Mouse (Mus musculus) hindbrain, embryonic 11.5 days (tissue): ENCODE measurements around the gene Zdhhc6. TPM values are rescaled to one million over a fixed set of nuclear protein-coding genes. Genes with fewer than 3 reads are reported as not detected.

Source experiments
- ATAC-seq: fragments of 200-750 bp; cut with Nextera tagmentation; 2 replicates; pipeline ENCODE4 v1.8.0; 2017; ENCODE audit warnings: mild to moderate bottlenecking, moderate TSS enrichment, moderate library complexity; ENCODE audit not compliant: low FRiP score
- DNase-seq: peaks from one replicate; pipeline ENCODE4 v3.0.0-alpha.2; 2015; ENCODE audit warnings: low spot score
- H3K27ac ChIP-seq: fragments of 300-500 bp; sonication (generic); 2 replicates; pipeline ENCODE4 v1.5.1; 2014; ENCODE audit warnings: mild to moderate bottlenecking, low read depth, low read length
- H3K27me3 ChIP-seq: fragments of 300-500 bp; sonication (generic); 2 replicates; pipeline ENCODE4 v1.6.1; 2014; ENCODE audit warnings: mild to moderate bottlenecking, low read length, moderate library complexity, mixed read lengths; ENCODE audit not compliant: control insufficient read depth, insufficient read depth
- H3K36me3 ChIP-seq: fragments of 300-500 bp; sonication (generic); 2 replicates; pipeline ENCODE4 v1.6.1; 2014; ENCODE audit warnings: mild to moderate bottlenecking, low read length, moderate library complexity, mixed read lengths; ENCODE audit not compliant: control insufficient read depth, insufficient read depth
- H3K4me1 ChIP-seq: fragments of 300-500 bp; sonication (generic); replicated peaks from 2 replicates; pipeline ENCODE4 v1.6.1; 2014; ENCODE audit warnings: low read length, mixed read lengths; ENCODE audit not compliant: control insufficient read depth, insufficient read depth
- H3K4me2 ChIP-seq: fragments of 300-500 bp; sonication (generic); replicated peaks from 2 replicates; pipeline ENCODE4 v1.6.1; 2014; ENCODE audit warnings: mild to moderate bottlenecking, low read depth, low read length
- H3K4me3 ChIP-seq: fragments of 300-500 bp; sonication (generic); 2 replicates; pipeline ENCODE4 v1.5.1; 2014; ENCODE audit warnings: low read depth, low read length
- H3K9ac ChIP-seq: fragments of 300-500 bp; sonication (generic); 2 replicates; pipeline ENCODE4 v1.6.1; 2014; ENCODE audit warnings: low read depth, low read length
- H3K9me3 ChIP-seq: fragments of 300-500 bp; sonication (generic); 2 replicates; pipeline ENCODE4 v1.6.1; 2016; ENCODE audit warnings: low read length; ENCODE audit not compliant: control insufficient read depth
- WGBS: fragments of 180-500 bp; shearing (Covaris S2); extraction: QIAGEN DNeasy Blood & Tissue Kit; methylation state at CpG from one replicate; pipeline ENCODE4 v1.1.7; 2014; 5-methylcytosine and 5-hydroxymethylcytosine counted together
- polyA plus RNA-seq: library from polyadenylated mRNA; unstranded; fragments of >200 nt; fragmentation: Nextera tagmentation; extraction: Ambion mirVana; gene quantifications from 2 replicates; pipeline ENCODE4 v1.2.1, GENCODE M21; 2014

Zdhhc6 gene
- polyA plus RNA-seq, 1 experiment from 2014 or later = 106 TPM

- Histone ChIP-seq H3K27me3 (no peaks in the 10 kb centered on the region), H3K9me3 (no peaks in the 10 kb centered on the region), H3K4me2 (no peak overlapping the region), H3K4me1 (no peaks in the 10 kb centered on the region), H3K27ac (no peak overlapping the region), H3K4me3 (no peak overlapping the region), H3K9ac (no peak overlapping the region), H3K36me3 (no peaks in the 10 kb centered on the region)
- 90% methylated on average over 3 of the region's 3 CpGs for WGBS
- DNase-seq = no peak
- no peak for ATAC-seq
These were observed 39.1 kb downstream of the Zdhhc6 start for GRCm38 (mm10) chr19:55276770-55277169.

- Histone ChIP-seq H3K27me3 (no peaks in the 10 kb centered on the region), H3K9me3 (no peaks in the 10 kb centered on the region), H3K4me1 (no peaks in the 10 kb centered on the region), H3K27ac (no peak overlapping the region), H3K36me3 (no peaks in the 10 kb centered on the region), H3K4me2 (no peak overlapping the region), H3K9ac (no peak overlapping the region), H3K4me3 (no peak overlapping the region)
- ATAC-seq (no peak), DNase-seq (no peak)
- WGBS = 88% methylated on average over 4 of the region's 4 CpGs
These were observed 39.7 kb downstream of the Zdhhc6 start for GRCm38 (mm10) chr19:55276100-55276499.

- Histone ChIP-seq H3K9me3 (no peaks in the 10 kb centered on the region), H3K4me1 (no peaks in the 10 kb centered on the region), H3K9ac (no peak overlapping the region), H3K36me3 (no peaks in the 10 kb centered on the region; the same call in 1 of the 2 replicates), H3K27ac (no peak overlapping the region), H3K4me3 (no peak overlapping the region), H3K27me3 (no peaks in the 10 kb centered on the region), H3K4me2 (no peak overlapping the region)
- ATAC-seq = no peak
- no peak for DNase-seq
- 83% methylated on average over 6 of the region's 6 CpGs for WGBS
These were observed 42.5 kb downstream of the Zdhhc6 start for GRCm38 (mm10) chr19:55273340-55273739.

- H3K27me3 ChIP-seq = no peaks in the 10 kb centered on the region
- no peaks in the 10 kb centered on the region for H3K4me1 ChIP-seq
- ATAC-seq = no peak
- no peak overlapping the region for H3K4me2 ChIP-seq
- WGBS = 21% methylated on average over 3 of the region's 3 CpGs
- H3K27ac ChIP-seq = no peak overlapping the region
- H3K4me3 ChIP-seq = no peak overlapping the region
- no peak for DNase-seq
- H3K36me3 ChIP-seq = no peaks in the 10 kb centered on the region; the same call in 1 of the 2 replicates
- no peak overlapping the region for H3K9ac ChIP-seq
- no peaks in the 10 kb centered on the region for H3K9me3 ChIP-seq
These were observed 44.4 kb downstream of the Zdhhc6 start for GRCm38 (mm10) chr19:55271448-55271847.

- no peaks in the 10 kb centered on the region; the same call in 1 of the 2 replicates for H3K36me3 ChIP-seq
- H3K9me3 ChIP-seq = no peaks in the 10 kb centered on the region
- DNase-seq (no peak), ATAC-seq (no peak)
- 85% methylated on average over 5 of the region's 5 CpGs for WGBS
- H3K4me2 ChIP-seq = no peak overlapping the region
- no peak overlapping the region for H3K4me3 ChIP-seq
- no peak overlapping the region for H3K9ac ChIP-seq
- no peaks in the 10 kb centered on the region for H3K4me1 ChIP-seq
- H3K27me3 ChIP-seq = no peaks in the 10 kb centered on the region
- H3K27ac ChIP-seq = no peak overlapping the region
These were observed 46.8 kb downstream of the Zdhhc6 start for GRCm38 (mm10) chr19:55269051-55269450.

GRCm38 (mm10) chr19:55268150-55268549, 47.7 kb downstream of the Zdhhc6 start:
- 64% methylated on average over 3 of the region's 3 CpGs for WGBS

GRCm38 (mm10) chr19:55266786-55267185, 49.0 kb downstream of the Zdhhc6 start:
- no peaks in the 10 kb centered on the region; the same call in 1 of the 2 replicates for H3K36me3 ChIP-seq
- H3K4me2 ChIP-seq = no peak overlapping the region
- DNase-seq = no peak
- no peak for ATAC-seq
- no peaks in the 10 kb centered on the region for H3K4me1 ChIP-seq
- H3K27ac ChIP-seq = no peak overlapping the region
- WGBS = 92% methylated on average over 3 of the region's 3 CpGs
- no peaks in the 10 kb centered on the region for H3K9me3 ChIP-seq
- H3K4me3 ChIP-seq = no peak overlapping the region
- H3K9ac ChIP-seq = no peak overlapping the region
- H3K27me3 ChIP-seq = no peaks in the 10 kb centered on the region

More at GRCm38 (mm10) chr19:55268150-55268549, 47.7 kb downstream of the Zdhhc6 start:
- DNase-seq (no peak), ATAC-seq (no peak)
- H3K9ac ChIP-seq = no peak overlapping the region
- no peaks in the 10 kb centered on the region for H3K4me1 ChIP-seq
- no peaks in the 10 kb centered on the region for H3K9me3 ChIP-seq
- no peak overlapping the region for H3K27ac ChIP-seq
- no peaks in the 10 kb centered on the region; the same call in 1 of the 2 replicates for H3K36me3 ChIP-seq
- no peaks in the 10 kb centered on the region for H3K27me3 ChIP-seq
- H3K4me3 ChIP-seq = no peak overlapping the region
- H3K4me2 ChIP-seq = no peak overlapping the region

- ATAC-seq = no peak
- no peaks in the 10 kb centered on the region for H3K9me3 ChIP-seq
- H3K36me3 ChIP-seq = no peaks in the 10 kb centered on the region; the same call in 1 of the 2 replicates
- no peaks in the 10 kb centered on the region for H3K27me3 ChIP-seq
- H3K4me1 ChIP-seq = no peaks in the 10 kb centered on the region
- no peak overlapping the region for H3K27ac ChIP-seq
- no peak overlapping the region for H3K9ac ChIP-seq
- no peak for DNase-seq
- 77% methylated on average over 3 of the region's 3 CpGs for WGBS
- H3K4me3 ChIP-seq = no peak overlapping the region
- H3K4me2 ChIP-seq = no peak overlapping the region
These were observed 50.6 kb downstream of the Zdhhc6 start for GRCm38 (mm10) chr19:55265269-55265668.

GRCm38 (mm10) chr19:55260389-55261184, 55.2 kb downstream of the Zdhhc6 start:
- H3K27ac ChIP-seq = no peak overlapping the region
- 76% methylated on average over 12 of the region's 12 CpGs for WGBS
- no peaks in the 10 kb centered on the region for H3K27me3 ChIP-seq
- DNase-seq = no peak
- no peaks in the 10 kb centered on the region for H3K4me1 ChIP-seq
- no peaks in the 10 kb centered on the region for H3K9me3 ChIP-seq
- H3K36me3 ChIP-seq = no peaks in the 10 kb centered on the region
- no peak for ATAC-seq
- no peak overlapping the region for H3K4me2 ChIP-seq
- H3K9ac ChIP-seq = no peak overlapping the region
- H3K4me3 ChIP-seq = no peak overlapping the region
